Mouse (Mus musculus): ENCODE data around the gene Adamts9.

Gene Adamts9

GRCm38 (mm10) chr6:92924536-92924935, 18.8 kb downstream of the Adamts9 start:
- no peak for DNase-seq (ENCODE audit: low spot score)

- peak; percentile 15 for DNase-seq (ENCODE audit: low spot score)
Observed at GRCm38 (mm10) chr6:92921843-92922242, 21.4 kb downstream of the Adamts9 start.

- no peak for DNase-seq (ENCODE audit: low spot score)
Observed at GRCm38 (mm10) chr6:92920938-92921689, 22.2 kb downstream of the Adamts9 start.

- no peak for DNase-seq (ENCODE audit: low spot score)
Observed at GRCm38 (mm10) chr6:92910611-92911010, 32.7 kb downstream of the Adamts9 start.

- DNase-seq (ENCODE audit: low spot score), result no peak
Observed at GRCm38 (mm10) chr6:92909361-92909760, 33.9 kb downstream of the Adamts9 start.

GRCm38 (mm10) chr6:92905922-92906321, 37.4 kb downstream of the Adamts9 start:
- DNase-seq (ENCODE audit: low spot score), result no peak

GRCm38 (mm10) chr6:92904491-92904890, 38.8 kb downstream of the Adamts9 start:
- DNase-seq (ENCODE audit: low spot score), result no peak

GRCm38 (mm10) chr6:92904037-92904436, 39.3 kb downstream of the Adamts9 start:
- no peak for DNase-seq (ENCODE audit: low spot score)

GRCm38 (mm10) chr6:92891535-92891934, 51.8 kb downstream of the Adamts9 start:
- DNase-seq (ENCODE audit: low spot score), result no peak

GRCm38 (mm10) chr6:92883131-92883900, 60.0 kb downstream of the Adamts9 start:
- DNase-seq (ENCODE audit: low spot score), result no peak

GRCm38 (mm10) chr6:92882446-92882845, 60.8 kb downstream of the Adamts9 start:
- no peak for DNase-seq (ENCODE audit: low spot score)

- DNase-seq (ENCODE audit: low spot score), result no peak
Observed at GRCm38 (mm10) chr6:92879700-92880265, 63.5 kb downstream of the Adamts9 start.

- DNase-seq (ENCODE audit: low spot score), result no peak
Observed at GRCm38 (mm10) chr6:92878771-92879170, 64.5 kb downstream of the Adamts9 start.

GRCm38 (mm10) chr6:92877236-92877635, 66.1 kb downstream of the Adamts9 start:
- DNase-seq (ENCODE audit: low spot score), result no peak

- no peak for DNase-seq (ENCODE audit: low spot score)
Observed at GRCm38 (mm10) chr6:92876121-92876520, 67.2 kb downstream of the Adamts9 start.

- no peak for DNase-seq (ENCODE audit: low spot score)
Observed at GRCm38 (mm10) chr6:92875340-92875739, 68.0 kb downstream of the Adamts9 start.

- DNase-seq (ENCODE audit: low spot score), result no peak
Observed at GRCm38 (mm10) chr6:92874854-92875253, 68.4 kb downstream of the Adamts9 start.

- DNase-seq (ENCODE audit: low spot score), result no peak
Observed at GRCm38 (mm10) chr6:92872766-92873165, 70.5 kb downstream of the Adamts9 start.

- DNase-seq (ENCODE audit: low spot score), result no peak
Observed at GRCm38 (mm10) chr6:92871813-92872212, 71.5 kb downstream of the Adamts9 start.

GRCm38 (mm10) chr6:92869582-92870219, 73.6 kb downstream of the Adamts9 start:
- no peak for DNase-seq (ENCODE audit: low spot score)

GRCm38 (mm10) chr6:92869089-92869581, 74.2 kb downstream of the Adamts9 start, which contains the start of gene Gm15737:
Gene Gm15737, plus strand, starts transcription at chr6:92869357.
- no peak for DNase-seq (ENCODE audit: low spot score)

- no peak for DNase-seq (ENCODE audit: low spot score)
Observed at GRCm38 (mm10) chr6:92862599-92862998, 80.7 kb downstream of the Adamts9 start.
